Mouse (Mus musculus) urinary bladder, postnatal 14 days (tissue): ENCODE data around the gene Cend1.

Experiments
- DNase-seq: peaks from one replicate; pipeline ENCODE4 v3.0.0; 2021; ENCODE audit warnings: low spot score

The Cend1 gene

DNA sequence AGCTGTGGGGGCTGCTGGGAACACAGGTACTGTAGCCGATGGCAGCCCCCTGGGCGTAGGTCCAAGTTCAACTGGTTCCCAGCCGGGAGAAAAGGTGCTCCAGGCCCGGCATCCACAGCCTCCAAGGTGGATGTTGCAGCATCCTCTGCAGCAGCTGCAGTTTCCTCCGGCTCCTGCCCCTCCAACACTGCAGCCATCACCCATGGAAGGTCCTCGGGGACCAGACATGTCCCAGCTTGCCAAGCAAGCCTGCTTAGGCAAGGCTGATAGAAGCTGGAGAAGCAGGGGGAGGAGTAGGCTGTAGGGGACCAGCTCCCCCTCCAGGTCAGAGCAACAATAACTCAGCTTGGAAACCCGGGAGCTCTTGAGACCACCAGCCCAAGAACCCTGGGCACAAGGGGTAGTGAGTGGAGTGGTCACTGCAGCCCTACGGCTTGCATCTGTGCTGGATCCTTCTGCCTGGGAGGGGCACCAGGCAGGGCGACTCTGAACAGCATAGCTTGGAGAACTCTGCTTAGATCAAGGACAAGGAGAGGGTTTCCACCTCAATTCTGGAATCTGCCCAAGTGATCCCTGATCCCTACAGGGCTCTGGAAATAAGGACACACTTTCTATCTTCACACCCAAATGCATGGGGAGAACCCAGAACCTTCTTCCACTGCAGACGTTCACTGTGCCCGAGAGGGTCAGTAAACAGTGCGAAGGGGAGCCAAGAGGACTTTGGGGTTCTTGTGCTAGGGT lies 14.0 kb upstream of the Cend1 start:
- peak; percentile 68 for DNase-seq

- no peak for DNase-seq
Observed at GRCm38 (mm10) chr7:141442199-141442598, 12.9 kb upstream of the Cend1 start.

GRCm38 (mm10) chr7:141441460-141441859 lies 12.2 kb upstream of the Cend1 start:
- no peak for DNase-seq

DNA sequence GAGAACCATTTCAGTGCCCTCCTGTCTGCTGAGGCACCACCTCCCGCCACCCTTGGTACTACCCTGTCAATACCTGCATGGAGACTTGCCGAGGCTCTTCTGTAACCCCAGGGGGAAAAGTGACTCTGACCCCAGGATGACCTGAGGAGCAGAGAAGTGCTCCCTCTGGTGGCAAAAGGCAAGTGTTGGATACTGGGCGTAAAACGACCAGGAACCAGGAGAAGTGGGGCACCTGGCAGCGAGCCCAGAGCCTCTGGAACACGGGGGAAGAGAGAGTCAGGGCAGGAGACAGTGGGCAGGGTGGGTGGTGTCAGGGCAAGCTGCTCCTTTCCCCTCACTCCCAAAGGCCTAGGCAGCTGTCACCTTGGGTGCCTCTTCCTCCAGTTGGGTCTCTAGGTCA lies 11.3 kb upstream of the Cend1 start:
- DNase-seq = peak; percentile 64

GRCm38 (mm10) chr7:141439811-141440210 lies 10.5 kb upstream of the Cend1 start:
- DNase-seq = no peak

GRCm38 (mm10) chr7:141439140-141439679 lies 9.9 kb upstream of the Cend1 start:
- no peak for DNase-seq

GRCm38 (mm10) chr7:141438201-141438968 lies 9.1 kb upstream of the Cend1 start:
- DNase-seq = no peak

- peak; percentile 80 for DNase-seq
Observed at GRCm38 (mm10) chr7:141437178-141438120, 8.2 kb upstream of the Cend1 start, which contains the start of gene Slc25a22. TSS of gene Slc25a22 (minus strand) at chr7:141437892.

DNA sequence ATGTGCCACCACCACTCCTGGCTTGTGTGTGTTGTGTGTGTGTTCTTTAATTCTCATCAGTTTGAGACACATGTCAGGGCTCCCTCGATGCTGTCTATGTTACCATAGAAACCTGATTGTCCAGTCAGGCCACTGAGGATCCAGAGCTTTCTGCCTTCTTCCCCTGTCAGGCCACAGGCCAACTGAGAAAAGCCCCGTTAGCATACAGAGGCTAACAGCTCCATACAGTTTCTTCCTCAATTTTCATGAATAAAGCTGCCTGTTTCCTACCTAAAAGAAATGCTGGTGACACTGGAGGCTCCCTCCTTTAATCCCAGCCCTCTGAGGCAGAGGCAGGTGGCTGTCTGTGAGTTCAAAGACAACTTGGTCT lies 7.2 kb upstream of the Cend1 start:
- DNase-seq = no peak

- no peak for DNase-seq
Observed at GRCm38 (mm10) chr7:141435856-141436522, 6.7 kb upstream of the Cend1 start.

DNA sequence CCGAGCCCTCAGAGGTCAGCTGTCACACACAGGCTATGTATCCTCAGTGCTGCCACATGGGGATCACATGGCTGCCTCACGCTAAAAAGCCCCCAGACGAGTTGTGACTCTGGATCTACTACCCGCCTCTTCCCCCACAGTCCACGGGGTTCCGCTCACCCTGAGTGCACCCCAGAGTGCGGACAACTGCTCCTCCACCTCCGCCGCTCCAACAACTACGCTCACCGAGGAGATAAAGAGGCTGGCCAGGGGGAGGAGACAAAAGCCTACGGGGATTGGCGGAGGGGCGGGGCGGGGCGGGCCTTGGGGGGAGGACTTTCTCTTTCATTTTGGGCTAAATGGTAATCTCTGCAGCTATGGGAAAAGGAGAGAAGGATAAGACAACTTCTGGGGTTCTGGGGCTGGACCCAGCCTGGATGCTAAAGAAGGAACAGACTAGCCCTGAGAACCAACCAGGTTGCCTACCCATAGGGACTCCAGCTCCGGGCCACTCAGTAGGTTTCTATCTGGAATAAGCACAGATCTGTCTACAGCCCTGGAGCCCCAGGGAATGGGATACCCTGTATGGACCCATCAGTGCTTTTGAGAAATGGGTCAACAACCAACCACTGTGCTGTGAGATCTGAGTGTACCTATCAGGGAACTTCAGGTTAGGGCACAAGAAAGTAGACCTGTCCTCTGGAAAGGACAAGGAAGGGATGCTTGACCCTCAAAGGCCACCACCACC lies 6.0 kb upstream of the Cend1 start:
- DNase-seq = peak; percentile 64

DNA sequence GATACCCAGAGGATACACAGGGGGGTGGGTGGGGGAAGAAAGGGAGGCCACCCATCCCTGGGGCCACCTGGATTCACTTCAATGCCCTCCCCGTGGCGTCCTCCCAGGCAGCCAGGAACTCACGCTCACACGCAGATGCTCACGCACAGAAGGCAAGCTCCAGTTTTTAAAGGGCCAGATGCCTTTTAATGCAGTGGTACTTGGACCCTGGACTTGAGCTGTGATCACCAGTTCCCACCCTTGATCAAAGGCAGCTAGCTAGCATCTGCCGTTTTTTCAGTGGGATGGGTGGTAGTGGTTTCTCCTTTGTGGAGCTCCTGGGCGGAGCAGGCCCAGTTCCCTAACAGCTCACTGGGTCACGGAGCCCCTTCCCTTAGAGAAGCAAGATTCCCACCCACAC lies 5.2 kb upstream of the Cend1 start:
- no peak for DNase-seq

- DNase-seq = no peak
Observed at GRCm38 (mm10) chr7:141433517-141434400, 4.5 kb upstream of the Cend1 start.

- DNase-seq = peak; percentile 64
Observed at GRCm38 (mm10) chr7:141432741-141433516, 3.6 kb upstream of the Cend1 start.

DNA sequence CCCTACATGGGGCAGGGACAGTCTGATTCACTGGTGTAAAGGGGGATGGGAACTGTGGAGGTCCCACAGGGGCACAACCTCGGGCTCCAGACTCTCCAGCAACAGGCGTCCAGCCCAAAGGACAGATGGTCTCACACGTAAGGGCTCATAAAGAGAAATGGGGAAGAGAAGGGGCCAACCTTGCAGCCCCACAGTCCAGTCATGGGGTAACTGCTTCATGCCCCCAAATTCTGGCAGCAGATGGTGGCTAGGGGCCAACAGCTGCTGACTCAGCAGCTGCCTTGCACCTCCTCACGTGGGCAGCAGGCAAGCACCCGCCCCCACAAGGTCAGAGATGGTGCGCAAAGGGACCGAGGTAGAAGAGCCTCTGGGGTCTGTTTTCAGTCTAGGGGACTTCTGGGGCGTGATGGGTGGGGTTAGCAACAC lies 2.9 kb upstream of the Cend1 start:
- DNase-seq = peak; percentile 45

- DNase-seq = no peak
Observed at GRCm38 (mm10) chr7:141431434-141432185, 2.3 kb upstream of the Cend1 start.

DNA sequence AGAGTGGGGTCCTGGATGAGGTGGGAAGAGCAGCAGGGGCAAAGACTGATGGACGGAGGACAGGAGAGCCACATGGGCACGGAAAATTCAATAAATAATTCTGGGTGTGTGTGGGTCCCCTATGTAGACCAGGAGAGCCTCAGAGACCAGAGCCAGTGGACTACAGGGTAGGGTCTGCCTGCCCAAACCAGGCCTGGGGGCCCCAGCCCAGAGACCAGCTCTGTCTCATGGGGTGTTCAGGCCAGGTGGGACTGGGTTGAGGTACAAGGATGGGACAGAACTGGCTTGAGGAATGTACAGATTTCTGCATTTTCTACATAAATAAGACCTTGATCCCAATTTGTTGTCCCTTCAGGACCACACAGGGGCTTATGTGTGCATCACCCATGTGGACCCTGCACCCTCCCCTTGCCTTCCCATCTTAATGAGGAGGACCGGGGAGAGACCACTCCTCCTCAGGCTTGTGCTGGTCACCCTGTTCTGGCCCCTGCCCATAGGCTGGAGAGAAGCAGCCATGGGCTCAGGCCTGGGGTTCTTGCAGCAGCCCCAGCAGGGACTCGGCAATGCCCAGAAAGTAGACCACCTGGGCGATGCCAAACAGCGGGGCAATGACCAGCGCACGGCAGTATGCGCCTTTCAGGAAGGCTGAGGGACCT lies 1.4 kb upstream of the Cend1 start:
- DNase-seq = no peak
